ENCODE assay signal across 14 mouse cellular contexts in the genomic region with DNA sequence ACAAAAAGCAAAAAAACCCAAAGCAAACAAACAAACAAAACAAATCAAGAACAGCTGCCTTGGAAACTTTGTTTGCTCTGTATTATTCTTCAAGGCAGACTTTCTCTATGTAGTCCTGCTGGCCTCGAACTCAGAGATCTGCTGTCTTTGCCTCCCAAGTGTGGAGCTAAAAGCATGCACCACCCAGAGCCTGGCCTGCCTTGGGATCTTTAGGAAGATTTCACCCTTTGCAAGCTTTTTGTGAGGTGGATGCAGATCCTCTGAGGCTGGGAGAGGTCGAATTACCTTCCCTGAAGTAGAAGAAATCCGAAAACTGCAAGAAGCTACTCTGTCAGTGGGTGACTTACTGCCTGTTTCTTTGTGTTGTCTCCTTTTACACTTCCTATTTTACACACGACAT. TPM values are rescaled to one million over a fixed set of nuclear protein-coding genes. Genes with fewer than 3 reads are reported as not detected.
DNase-seq lines count a peak whose midpoint lies in the region; ATAC-seq and TF ChIP-seq lines count a peak whose summit lies in the region.
"Had no signal": no experiment of that assay in that cellular context is flagged by ENCODE, and none has a peak within 500 bp of the region (broad histone marks: within the 10 kb centered on the region; RNA-seq: fewer than 3 reads in every experiment).

No protein-coding gene starts in this region.

- H3K36me3 ChIP-seq in heart, adult 2 months (ENCODE audit: control insufficient read depth, insufficient read depth, low read length), result no peaks in the 10 kb centered on the region
- no peaks in the 10 kb centered on the region for H3K36me3 ChIP-seq in heart, embryonic 11.5 days (ENCODE audit: control insufficient read depth, insufficient read depth, low read length)
- H3K36me3 ChIP-seq in limb, embryonic 14.5 days (ENCODE audit: control insufficient read depth, insufficient read depth, low read length), result no peaks in the 10 kb centered on the region
- H3K36me3 ChIP-seq in limb, embryonic 10.5 days, result no peaks in the 10 kb centered on the region
- no peaks in the 10 kb centered on the region for H3K36me3 ChIP-seq in embryonic facial prominence, embryonic 15.5 days
- H3K36me3 ChIP-seq: heart, embryonic 12.5 days; limb, embryonic 12.5 days had no signal

- no peak overlapping the region for H3K4me2 ChIP-seq in heart, embryonic 11.5 days
- H3K4me2 ChIP-seq in limb, embryonic 14.5 days (replicated peaks; ENCODE audit: low read depth, low read length, severe bottlenecking), result no peak overlapping the region
- H3K4me2 ChIP-seq in embryonic facial prominence, embryonic 15.5 days (replicated peaks), result peak overlapping the region; percentile 47; the same call in 1 of the 2 replicates
- H3K4me2 ChIP-seq: midbrain, embryonic 11.5 days had no signal

- ATAC-seq in heart, embryonic 11.5 days (replicated peaks; ENCODE audit: insufficient number of reproducible peaks, low FRiP score, low TSS enrichment), result no peak
- peak; percentile 4; the same call in 1 of the 2 replicates for ATAC-seq in limb, embryonic 14.5 days (ENCODE audit: low FRiP score, low read depth)
- ATAC-seq in embryonic facial prominence, embryonic 15.5 days (ENCODE audit: insufficient number of reproducible peaks, low FRiP score, low TSS enrichment, low read depth), result no peak

- H3K79me2 ChIP-seq in heart, adult 2 months (replicated peaks; ENCODE audit: control insufficient read depth, insufficient read depth, low read length), result no peaks in the 10 kb centered on the region

- H3K27me3 ChIP-seq in heart, adult 2 months (ENCODE audit: control insufficient read depth, insufficient read depth, low read length), result no peaks in the 10 kb centered on the region
- H3K27me3 ChIP-seq in heart, embryonic 11.5 days (ENCODE audit: control insufficient read depth, insufficient read depth, low read length), result no peaks in the 10 kb centered on the region
- no peaks in the 10 kb centered on the region for H3K27me3 ChIP-seq in limb, embryonic 14.5 days (ENCODE audit: control insufficient read depth, insufficient read depth, low read length)
- H3K27me3 ChIP-seq in limb, embryonic 10.5 days (ENCODE audit: low read depth, poor library complexity, severe bottlenecking), result no peaks in the 10 kb centered on the region
- no peaks in the 10 kb centered on the region for H3K27me3 ChIP-seq in embryonic facial prominence, embryonic 15.5 days
- H3K27me3 ChIP-seq: heart, embryonic 12.5 days; limb, embryonic 12.5 days had no signal

- TF ChIP-seq CTCF in heart, adult 2 months (IDR thresholded peaks at IDR 0.05), result no peak

- WGBS in heart, adult 2 months, result 40% methylated on average over 4 of the region's 4 CpGs
- WGBS in heart, embryonic 11.5 days (ENCODE audit: insufficient replicate concordance), result 41% methylated on average over 4 of the region's 4 CpGs
- WGBS in limb, embryonic 14.5 days, result 25% methylated on average over 4 of the region's 4 CpGs
- 33% methylated on average over 4 of the region's 4 CpGs for WGBS in limb, embryonic 10.5 days
- 17% methylated on average over 4 of the region's 4 CpGs for WGBS in embryonic facial prominence, embryonic 15.5 days

- peaks cover 3% of the 10 kb centered on the region; the same call in 1 of the 2 replicates for H3K4me1 ChIP-seq in heart, adult 2 months (ENCODE audit: control insufficient read depth, insufficient read depth, low read length)
- no peaks in the 10 kb centered on the region for H3K4me1 ChIP-seq in heart, embryonic 11.5 days (ENCODE audit: control insufficient read depth, insufficient read depth, low read length)
- no peaks in the 10 kb centered on the region for H3K4me1 ChIP-seq in limb, embryonic 14.5 days (ENCODE audit: control insufficient read depth, insufficient read depth, low read length)
- no peaks in the 10 kb centered on the region for H3K4me1 ChIP-seq in limb, embryonic 10.5 days
- H3K4me1 ChIP-seq in embryonic facial prominence, embryonic 15.5 days, result 0 out of 2 replicates have a peak, but pooled peaks cover 4% of the 10 kb centered on the region
- H3K4me1 ChIP-seq: limb, embryonic 12.5 days had no signal

- H3K27ac ChIP-seq in heart, adult 2 months, result peak overlapping the region; percentile 70
- H3K27ac ChIP-seq in heart, embryonic 11.5 days (ENCODE audit: low read depth, low read length), result no peak overlapping the region
- no peak overlapping the region for H3K27ac ChIP-seq in limb, embryonic 14.5 days (replicated peaks; ENCODE audit: low read depth, low read length)
- H3K27ac ChIP-seq in limb, embryonic 10.5 days, result no peak overlapping the region
- no peak overlapping the region for H3K27ac ChIP-seq in embryonic facial prominence, embryonic 15.5 days (replicated peaks)
- H3K27ac ChIP-seq: limb, embryonic 12.5 days had no signal

- no peak for DNase-seq in heart, adult 2 months
- DNase-seq in limb, embryonic 14.5 days (ENCODE audit: low spot score), result no peak
- no peak for DNase-seq in limb, embryonic 10.5 days (ENCODE audit: low spot score)
- DNase-seq in MN1 (ENCODE audit: low spot score), result peak; percentile 87
- DNase-seq in right cerebral cortex, adult 2 months (ENCODE audit: low spot score in 2 of 2), result no peak
- DNase-seq: adrenal gland, adult 2 months; cerebellum, postnatal 14 days; gastrocnemius, postnatal 14 days; heart, postnatal 4 days had no signal

- no peak for TF ChIP-seq EP300 in heart, adult 2 months (IDR thresholded peaks at IDR 0.05; ENCODE audit: insufficient read depth, low read depth, low read length)

- no peaks in the 10 kb centered on the region for H3K9me3 ChIP-seq in heart, embryonic 11.5 days (replicated peaks; ENCODE audit: control insufficient read depth, low read length)
- no peaks in the 10 kb centered on the region for H3K9me3 ChIP-seq in limb, embryonic 14.5 days (ENCODE audit: control insufficient read depth, low read length)
- H3K9me3 ChIP-seq in limb, embryonic 10.5 days (replicated peaks), result no peaks in the 10 kb centered on the region
- no peaks in the 10 kb centered on the region for H3K9me3 ChIP-seq in embryonic facial prominence, embryonic 15.5 days (replicated peaks)
- H3K9me3 ChIP-seq: heart, embryonic 12.5 days; limb, embryonic 12.5 days had no signal

- H3K9ac ChIP-seq in heart, adult 2 months (ENCODE audit: low read depth, low read length), result no peak overlapping the region
- no peak overlapping the region for H3K9ac ChIP-seq in heart, embryonic 11.5 days (ENCODE audit: low read depth, low read length)
- H3K9ac ChIP-seq in limb, embryonic 14.5 days (ENCODE audit: low read depth, low read length, severe bottlenecking), result no peak overlapping the region
- no peak overlapping the region for H3K9ac ChIP-seq in embryonic facial prominence, embryonic 15.5 days
- H3K9ac ChIP-seq: heart, embryonic 12.5 days; limb, embryonic 12.5 days had no signal

- no peak for TF ChIP-seq POLR2A in heart, adult 2 months (IDR thresholded peaks at IDR 0.05; ENCODE audit: insufficient read depth, low read depth, low read length)
- no peak for TF ChIP-seq POLR2A in limb, embryonic 14.5 days (IDR thresholded peaks at IDR 0.05; ENCODE audit: borderline replicate concordance, extremely low read depth, insufficient read depth, insufficient read length)

- no peak overlapping the region for H3K4me3 ChIP-seq in heart, adult 2 months
- no peak overlapping the region for H3K4me3 ChIP-seq in heart, embryonic 11.5 days (ENCODE audit: low read depth, low read length)
- no peak overlapping the region for H3K4me3 ChIP-seq in limb, embryonic 14.5 days (replicated peaks; ENCODE audit: low read length)
- H3K4me3 ChIP-seq in limb, embryonic 10.5 days, result no peak overlapping the region
- peak overlapping the region; percentile 31; the same call in 1 of the 2 replicates for H3K4me3 ChIP-seq in embryonic facial prominence, embryonic 15.5 days (replicated peaks)
- H3K4me3 ChIP-seq: limb, embryonic 12.5 days had no signal

- intact Hi-C loops in heart, adult 2 months (cut with DNase I), result loop anchor here (5.0 kb wide), 2 partner anchors 152 to 167 kb away; partner anchors contain the start of genes Bola1 and Hist2h2ab

RNA-seq across cellular contexts. Expression of gene Vps45, which starts 6.9 kb away (rescaled TPM):
- 10 to 100 TPM; 23.0 to 24.5 TPM for total RNA-seq in heart, adult 2 months (2021)
- 4.3 and 7.1 TPM in 2 replicates for polyA plus RNA-seq in heart, adult 2 months (2012; rRNA removed)
- polyA plus RNA-seq in heart, embryonic 11.5 days (2014; fragmentation: Nextera tagmentation; extraction: Ambion mirVana), result 20.4 and 23.9 TPM in 2 replicates
- 13.8 and 16.5 TPM in 2 replicates for polyA plus RNA-seq in limb, embryonic 14.5 days (2012; rRNA removed)
- 26.9 and 27.0 TPM in 2 replicates for polyA plus RNA-seq in limb, embryonic 14.5 days (2014; fragmentation: Nextera tagmentation; extraction: Ambion mirVana)
- polyA plus RNA-seq in limb, embryonic 10.5 days (2016; fragmentation: Nextera tagmentation; extraction: Ambion mirVana), result 22.4 and 23.6 TPM in 2 replicates
- polyA plus RNA-seq in embryonic facial prominence, embryonic 15.5 days (2015; fragmentation: Nextera tagmentation; extraction: Ambion mirVana), result 41.0 and 46.1 TPM in 2 replicates

RNA-seq across cellular contexts. Expression of gene Otud7b, which starts 39.2 kb away (rescaled TPM):
- 10 to 100 TPM; 46.0 to 57.4 TPM for total RNA-seq in heart, adult 2 months (2021)
- 10.9 and 15.8 TPM in 2 replicates for polyA plus RNA-seq in heart, adult 2 months (2012; rRNA removed)
- polyA plus RNA-seq in heart, embryonic 11.5 days (2014; fragmentation: Nextera tagmentation; extraction: Ambion mirVana), result 8.7 and 9.3 TPM in 2 replicates
- polyA plus RNA-seq in limb, embryonic 14.5 days (2012; rRNA removed), result 14.0 and 14.3 TPM in 2 replicates
- polyA plus RNA-seq in limb, embryonic 14.5 days (2014; fragmentation: Nextera tagmentation; extraction: Ambion mirVana), result 20.9 and 24.7 TPM in 2 replicates
- polyA plus RNA-seq in limb, embryonic 10.5 days (2016; fragmentation: Nextera tagmentation; extraction: Ambion mirVana), result 18.6 and 19.2 TPM in 2 replicates
- 22.0 and 26.1 TPM in 2 replicates for polyA plus RNA-seq in embryonic facial prominence, embryonic 15.5 days (2015; fragmentation: Nextera tagmentation; extraction: Ambion mirVana)
